Mouse (Mus musculus): ENCODE data around the gene Sema3d.

GRCm38 (mm10) chr5:12454946-12455345 is 71.8 kb downstream of the Sema3d start:
- no peak for TF ChIP-seq POLR2A (IDR thresholded peaks at IDR 0.05; ENCODE audit: low read depth, low read length)
- TF ChIP-seq CTCF (IDR thresholded peaks at IDR 0.05; ENCODE audit: extremely low read depth, insufficient read depth, insufficient read length, insufficient replicate concordance) = no peak
